Mouse (Mus musculus) left cerebral cortex, adult 9 months (tissue): ENCODE data around the gene Zfp57.
A peak's percentile ranks its signal among the peaks of the same experiment; 100 is the strongest.
"Not testable (repeated sequence)": the region's sequence is repeated elsewhere in the genome, so short reads cannot be mapped to it uniquely, and the experiment has no call there.

Experiments used
- DNase-seq, 2 experiments: peaks; one replicate each; pipeline ENCODE4 v3.0.0; 2022; ENCODE audit warnings: low spot score in 2 of 2

The Zfp57 gene

DNA sequence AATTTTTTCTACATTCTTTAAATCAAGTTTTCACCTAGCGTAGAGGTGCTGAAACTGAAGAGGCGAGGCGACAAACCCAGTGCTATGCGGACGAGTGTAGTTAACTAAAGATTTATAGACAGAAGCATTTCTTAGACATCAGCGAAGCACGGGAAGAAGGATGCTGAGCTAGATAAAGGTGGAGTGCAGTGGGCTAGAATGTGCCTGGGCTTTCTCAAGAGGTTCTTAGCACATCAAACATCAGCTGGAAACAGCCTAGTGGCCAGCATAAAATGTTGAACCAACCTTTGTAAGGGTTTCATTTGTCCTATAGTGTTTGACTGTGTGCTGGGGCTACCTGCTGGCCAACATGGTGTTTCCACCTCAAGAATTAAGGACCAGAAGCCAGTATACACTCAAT, at the start of gene Zfp57:
Gene Zfp57 (plus strand): TSS at position 301 of the 400 bp plus-strand sequence.
- no peak for DNase-seq

GRCm38 (mm10) chr17:36952631-36953030, 48.3 kb upstream of the Zfp57 start:
- DNase-seq: no peak

GRCm38 (mm10) chr17:36953062-36953461, 47.9 kb upstream of the Zfp57 start:
- no peak for DNase-seq

DNA sequence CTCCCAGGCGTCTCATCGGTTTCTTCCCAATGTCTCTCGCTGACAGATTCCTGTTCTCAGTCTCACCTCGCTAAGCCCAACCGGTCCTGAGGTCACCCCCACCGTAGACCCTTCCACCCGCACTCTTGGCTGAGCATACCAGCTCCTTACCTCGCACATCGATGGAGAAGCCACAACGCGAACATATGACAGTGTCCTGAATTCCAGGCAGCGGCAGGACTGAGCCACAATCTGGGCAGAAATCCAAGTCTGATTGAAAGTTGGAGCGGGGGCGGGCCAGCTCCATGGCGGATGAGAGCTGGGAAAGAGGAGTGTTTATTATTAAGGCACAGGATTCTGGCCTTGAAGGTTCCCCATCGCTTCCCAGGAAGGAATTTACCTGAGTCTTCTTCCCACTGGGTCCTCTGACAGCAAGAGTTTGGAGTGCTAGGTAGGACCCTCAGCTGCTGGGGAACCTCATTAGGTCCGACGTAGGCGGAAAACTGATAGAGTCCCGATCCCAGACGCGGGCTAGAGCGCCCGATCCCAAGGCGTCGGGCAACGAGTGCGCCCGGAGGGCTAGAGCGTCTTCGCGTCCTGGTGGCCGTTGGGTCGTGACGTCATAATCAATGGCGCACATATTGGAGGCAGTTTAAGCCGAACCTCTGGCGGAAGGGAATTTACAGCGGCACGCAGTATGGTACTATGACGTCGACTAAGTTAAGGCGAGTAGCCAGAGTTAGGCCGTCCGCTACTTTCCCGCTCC, 42.8 kb upstream of the Zfp57 start, which contains the start of the genes Znrd1 and Znrd1as:
Gene Znrd1 (minus strand): TSS at position 561 of the 745 bp plus-strand sequence.
Gene Znrd1as (plus strand): TSS at position 594 of the 745 bp plus-strand sequence.
- DNase-seq: peak; percentile 90 to 97

- no peak for DNase-seq
Observed at GRCm38 (mm10) chr17:36958884-36959283, 42.1 kb upstream of the Zfp57 start.

DNA sequence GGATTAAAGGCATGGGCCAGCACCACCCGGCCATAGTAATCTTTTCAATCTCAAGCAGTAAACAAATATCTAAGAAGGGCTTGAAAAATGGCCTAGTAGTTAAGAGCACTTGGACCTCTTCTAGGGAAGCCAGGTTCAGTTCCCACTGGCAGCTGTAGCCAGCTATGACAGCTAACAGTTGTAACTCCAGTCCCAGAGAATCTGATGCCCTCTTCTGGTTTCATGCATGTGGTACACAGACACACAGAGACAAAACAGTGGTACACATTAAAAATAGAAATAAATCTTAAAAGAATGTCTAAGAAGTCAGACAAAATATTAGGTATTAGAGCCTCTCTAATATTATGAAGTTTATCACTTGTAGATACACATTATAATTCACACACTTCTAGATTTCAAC, 39.8 kb upstream of the Zfp57 start:
- no peak for DNase-seq

DNA sequence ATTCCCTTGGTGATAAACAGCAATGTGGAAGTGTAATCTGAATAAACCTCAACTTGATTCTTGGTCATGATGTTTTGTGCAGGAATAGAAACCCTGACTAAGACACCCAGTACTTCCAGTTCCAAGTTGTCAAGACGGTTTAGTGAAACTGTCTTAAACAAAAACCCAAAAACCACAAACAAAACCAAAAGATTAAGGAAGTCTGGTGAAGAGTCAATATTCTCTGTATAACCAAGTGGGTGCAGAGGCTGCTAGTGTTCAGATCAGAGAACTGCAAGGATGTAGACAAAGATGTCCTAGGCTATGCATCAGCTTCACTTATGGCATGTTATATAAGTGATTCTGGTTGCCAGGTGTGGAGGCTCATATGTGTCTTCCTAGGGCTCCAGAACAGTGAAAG, 34.1 kb upstream of the Zfp57 start:
- no peak for DNase-seq

GRCm38 (mm10) chr17:36970316-36970890, 30.6 kb upstream of the Zfp57 start:
- no peak for DNase-seq

- no peak for DNase-seq
Observed at GRCm38 (mm10) chr17:36971172-36971850, 29.7 kb upstream of the Zfp57 start.

- DNase-seq: no peak
Observed at GRCm38 (mm10) chr17:36972791-36973190, 28.2 kb upstream of the Zfp57 start.

DNA sequence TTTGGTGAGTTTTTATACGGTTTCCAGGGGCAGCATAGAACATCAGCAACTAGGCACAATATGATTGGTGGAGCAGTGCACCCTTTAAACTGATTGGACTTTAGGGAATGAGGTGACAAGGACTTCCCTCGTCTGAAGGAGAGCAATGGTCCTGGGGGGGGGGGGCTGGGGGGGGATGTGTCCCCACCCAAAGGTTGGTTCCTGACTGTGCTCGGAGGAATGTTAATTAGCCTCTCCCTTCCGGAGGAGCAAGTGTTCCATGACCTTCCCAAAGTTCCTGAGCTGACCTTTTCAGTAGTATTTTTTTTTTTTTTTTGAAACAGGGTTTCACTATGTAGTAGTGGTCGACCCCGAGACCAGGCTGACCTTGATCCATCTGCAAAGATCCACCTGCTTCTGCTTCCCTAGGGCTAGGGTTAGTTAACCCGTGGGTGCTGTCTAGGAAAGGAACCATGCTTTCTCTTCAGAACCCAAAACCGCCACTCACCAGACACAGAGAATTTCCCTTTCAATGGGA, 27.6 kb upstream of the Zfp57 start:
- DNase-seq: no peak

- peak in 1 of 2 experiments; percentile 44 for DNase-seq
Observed at GRCm38 (mm10) chr17:36981221-36981813, 19.6 kb upstream of the Zfp57 start, which contains the start of gene 2410137M14Rik. Gene 2410137M14Rik (minus strand): TSS chr17:36981237.

DNA sequence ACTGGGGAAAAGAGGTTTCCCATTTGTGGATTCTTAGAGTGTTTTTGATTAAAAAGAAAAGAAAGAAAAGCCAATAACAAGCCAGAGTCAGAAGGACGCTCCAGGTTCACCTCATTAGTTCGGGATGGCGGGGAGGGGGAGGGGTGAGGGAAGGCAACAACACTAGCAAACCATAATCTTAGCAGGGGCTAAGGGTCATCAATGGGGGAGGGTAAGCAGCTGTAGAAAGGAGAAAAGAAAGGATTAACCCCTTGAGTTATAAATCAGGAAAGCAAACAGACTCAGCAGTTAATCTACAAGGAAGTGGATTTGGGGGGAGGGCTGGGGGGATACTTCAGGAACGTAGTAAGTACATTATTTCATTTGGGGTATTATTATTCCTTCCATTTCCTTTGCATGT, 19.1 kb upstream of the Zfp57 start:
- no peak for DNase-seq

GRCm38 (mm10) chr17:36982253-36983155, 18.5 kb upstream of the Zfp57 start:
- no peak for DNase-seq

DNA sequence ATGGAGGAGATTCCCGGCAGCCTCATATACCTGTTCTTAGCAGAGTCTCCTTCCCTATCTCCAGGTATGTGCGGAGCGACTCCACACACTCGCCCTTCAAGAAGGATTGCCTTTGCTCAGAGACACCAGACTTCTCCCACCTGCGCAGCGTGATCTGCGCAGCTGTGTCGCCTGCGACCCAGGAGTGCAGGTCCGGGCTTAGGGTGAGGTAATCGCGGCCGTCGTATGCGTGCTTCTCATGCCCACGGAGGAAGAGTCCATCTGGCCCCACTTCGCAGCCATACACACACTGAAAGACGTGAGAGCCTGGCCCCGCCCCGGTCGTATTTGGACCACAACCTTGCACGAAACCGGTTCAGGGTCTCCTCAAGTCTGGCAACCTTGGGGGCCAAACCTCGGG, 12.5 kb upstream of the Zfp57 start:
- no peak for DNase-seq

GRCm38 (mm10) chr17:36989437-36989836, 11.5 kb upstream of the Zfp57 start, which contains the start of gene H2-M5:
Gene H2-M5 (minus strand): TSS chr17:36989537.
- DNase-seq: no peak

DNA sequence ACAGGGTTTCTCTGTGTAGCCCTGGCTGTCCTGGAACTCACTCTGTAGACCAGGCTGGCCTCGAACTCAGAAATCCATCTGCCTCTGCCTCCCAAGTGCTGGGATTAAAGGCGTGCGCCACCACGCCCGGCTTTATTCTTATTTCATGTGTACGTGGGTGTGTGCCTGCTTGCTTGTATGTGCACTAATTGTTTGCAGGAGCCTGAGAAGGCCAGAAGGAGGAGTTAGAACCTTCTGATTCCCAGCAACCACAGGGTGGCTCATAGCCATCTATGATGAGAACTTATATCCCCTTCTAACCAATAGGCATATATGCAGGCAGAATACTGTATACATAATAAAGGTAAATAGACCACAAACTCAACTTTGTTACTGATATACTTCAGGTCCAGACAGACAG, 10.3 kb upstream of the Zfp57 start:
- not testable (repeated sequence) for DNase-seq

DNA sequence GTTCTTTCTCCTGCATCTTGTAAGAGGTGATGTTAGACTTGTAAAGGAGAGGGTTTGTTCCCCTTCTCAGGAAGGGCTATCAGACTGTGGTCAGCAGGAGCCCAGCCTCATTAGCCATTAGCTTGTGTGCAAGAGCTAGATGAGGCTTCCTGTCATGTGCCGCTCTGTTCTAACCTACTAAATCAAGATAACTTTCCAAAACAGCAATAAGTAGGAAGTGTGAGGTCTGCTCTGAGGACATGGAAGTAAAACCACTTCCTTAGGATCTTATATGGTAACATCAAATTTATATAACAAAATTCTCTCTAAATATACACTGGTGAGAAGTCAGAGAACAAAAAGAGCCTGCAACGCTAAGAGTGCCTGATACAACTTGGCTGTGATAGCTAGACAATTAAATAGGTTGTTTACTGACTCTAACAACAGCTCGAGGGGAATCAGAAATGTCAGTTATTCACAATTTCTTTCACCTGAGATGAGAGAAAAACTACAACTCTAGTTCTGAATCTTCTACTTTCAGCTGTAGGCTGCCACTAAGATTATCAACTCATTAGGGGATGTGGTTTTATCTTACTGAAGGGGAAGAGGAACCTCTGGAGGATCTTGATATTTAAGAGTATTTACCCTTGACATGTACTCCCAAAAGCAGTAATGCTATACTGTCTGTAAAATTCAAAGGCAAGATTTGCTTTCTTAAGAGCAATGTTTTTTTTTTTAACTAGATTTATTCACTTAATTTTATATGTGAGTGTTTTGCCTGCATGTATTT, 8.4 kb upstream of the Zfp57 start:
- no peak for DNase-seq

DNA sequence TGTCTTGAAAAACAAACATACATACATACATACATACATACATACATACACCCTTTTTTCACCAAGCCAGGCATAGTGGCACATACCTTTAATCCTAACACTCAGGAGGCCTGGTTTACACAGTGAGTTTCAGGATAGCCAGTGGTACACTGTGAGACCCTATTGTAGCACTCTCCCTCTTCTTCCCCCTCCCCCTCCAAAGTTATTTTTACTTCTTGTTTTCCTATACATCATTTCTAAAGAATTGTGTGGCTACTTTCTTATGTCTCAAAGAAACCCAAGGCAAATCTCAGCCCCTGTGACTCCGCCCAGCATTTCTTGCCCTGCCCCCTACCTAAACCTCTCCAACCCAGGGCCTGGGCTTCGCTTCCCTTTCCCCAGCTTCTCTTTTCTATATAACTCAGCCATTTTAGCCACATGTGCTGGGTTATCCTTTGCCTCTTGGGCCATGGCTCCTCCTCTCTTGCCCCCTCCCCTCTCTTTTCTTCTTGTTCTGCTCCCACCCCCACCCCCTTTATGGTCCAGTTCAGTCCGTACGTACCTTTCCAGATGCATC, 7.1 kb upstream of the Zfp57 start:
- no peak for DNase-seq

- DNase-seq: no peak
Observed at GRCm38 (mm10) chr17:36994528-36994927, 6.4 kb upstream of the Zfp57 start.
